Mouse (Mus musculus) kidney, postnatal 14 days (tissue): ENCODE measurements around the gene Pde3a.
A peak's percentile ranks its signal among the peaks of the same experiment; 100 is the strongest.

ENCODE experiments used
- DNase-seq: peaks from one replicate; pipeline ENCODE4 v3.0.0; 2022; ENCODE audit warnings: mixed read lengths

Gene Pde3a

DNA sequence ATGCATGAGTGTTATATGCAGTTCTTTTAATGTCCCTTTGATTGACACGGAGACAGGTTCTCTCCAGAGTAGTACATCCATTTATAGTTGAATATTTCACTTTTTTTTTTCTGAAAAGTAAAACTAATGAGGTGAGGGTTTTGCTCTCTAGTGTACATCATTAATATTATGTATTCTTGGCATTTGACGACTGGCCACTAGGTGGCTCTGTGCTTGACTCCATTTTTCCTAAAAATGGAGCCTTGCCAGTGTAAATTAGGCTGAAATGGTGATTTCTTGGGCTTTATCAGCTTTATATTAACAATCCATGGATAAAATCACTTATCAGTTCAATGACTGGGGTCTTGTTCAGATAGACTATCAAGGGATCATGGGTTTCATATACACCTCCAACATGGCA is 82.4 kb downstream of the Pde3a start:
- DNase-seq, result no peak

DNA sequence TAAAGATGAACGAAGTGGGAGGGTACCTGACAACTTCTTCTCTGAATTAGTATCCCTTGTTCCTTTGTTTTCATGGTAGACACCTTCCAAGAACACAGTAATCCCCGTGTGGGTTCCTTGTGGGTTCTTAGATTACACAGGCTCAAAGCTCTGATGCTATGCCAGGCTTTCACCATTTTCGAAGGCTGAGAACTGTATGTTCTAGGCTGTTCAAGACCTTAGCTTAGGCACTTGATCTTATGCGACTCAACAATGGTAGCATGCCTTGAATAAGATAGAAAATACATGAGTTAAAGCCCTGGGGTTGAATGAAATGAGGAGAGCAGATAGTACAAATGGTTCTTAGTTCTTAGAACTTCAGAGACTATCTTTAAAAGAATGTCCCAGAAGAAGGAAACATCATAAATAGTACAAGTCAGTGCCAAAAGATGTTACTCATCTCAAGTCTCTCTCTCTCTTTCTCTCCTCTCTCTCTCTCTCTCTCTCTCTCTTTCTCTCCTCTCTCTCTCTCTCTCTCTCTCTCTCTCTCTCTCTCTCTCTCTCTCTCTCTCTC is 83.6 kb downstream of the Pde3a start:
- DNase-seq, result no peak

DNA sequence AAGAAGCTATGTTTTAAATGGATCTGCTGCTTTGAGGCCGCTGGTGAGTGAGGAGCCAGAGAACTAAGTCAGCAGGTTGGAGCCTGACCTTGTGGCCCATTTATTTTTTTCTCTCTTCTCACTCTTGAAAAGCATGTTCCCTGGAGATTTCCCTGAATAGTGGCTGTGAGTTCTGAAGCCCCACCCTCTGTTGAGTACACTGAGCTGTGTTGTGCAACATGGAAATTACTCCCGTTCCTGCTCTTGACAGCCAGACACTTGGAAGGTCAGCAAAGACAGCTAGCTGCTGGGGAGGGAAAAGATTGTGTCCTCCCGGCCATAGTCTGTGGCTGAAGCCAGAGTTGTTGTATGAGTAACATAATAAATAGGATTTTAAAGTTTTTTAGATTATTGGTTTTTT is 84.2 kb downstream of the Pde3a start:
- DNase-seq, result peak; percentile 77

DNA sequence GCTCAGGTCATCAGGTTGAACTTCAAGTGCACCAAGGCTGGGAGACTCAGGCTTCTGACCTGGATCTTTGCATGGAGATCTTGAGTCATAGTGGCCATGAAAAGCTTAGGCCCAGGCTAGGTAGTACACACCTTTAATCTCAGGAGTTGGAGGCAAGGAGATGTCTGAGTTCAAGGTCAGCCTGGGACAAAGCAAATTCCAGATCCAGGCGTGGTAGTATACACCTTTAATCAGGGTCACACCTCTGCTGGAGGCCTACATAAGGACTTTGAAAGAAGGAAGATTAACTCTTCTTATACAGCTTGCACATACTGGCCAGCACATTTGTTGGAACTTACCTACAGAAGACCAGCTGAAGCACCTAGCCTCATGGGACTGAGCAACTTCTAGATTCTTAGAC is 86.8 kb downstream of the Pde3a start:
- no peak for DNase-seq

- no peak for DNase-seq
Observed at GRCm38 (mm10) chr6:141336438-141336837, 87.4 kb downstream of the Pde3a start.

- DNase-seq, result no peak
Observed at GRCm38 (mm10) chr6:141337673-141338072, 88.6 kb downstream of the Pde3a start.

- DNase-seq, result peak; percentile 50
Observed at GRCm38 (mm10) chr6:141341385-141341784, 92.3 kb downstream of the Pde3a start.

- DNase-seq, result no peak
Observed at GRCm38 (mm10) chr6:141347870-141348269, 98.8 kb downstream of the Pde3a start.

GRCm38 (mm10) chr6:141348542-141348941 is 99.5 kb downstream of the Pde3a start:
- no peak for DNase-seq

DNA sequence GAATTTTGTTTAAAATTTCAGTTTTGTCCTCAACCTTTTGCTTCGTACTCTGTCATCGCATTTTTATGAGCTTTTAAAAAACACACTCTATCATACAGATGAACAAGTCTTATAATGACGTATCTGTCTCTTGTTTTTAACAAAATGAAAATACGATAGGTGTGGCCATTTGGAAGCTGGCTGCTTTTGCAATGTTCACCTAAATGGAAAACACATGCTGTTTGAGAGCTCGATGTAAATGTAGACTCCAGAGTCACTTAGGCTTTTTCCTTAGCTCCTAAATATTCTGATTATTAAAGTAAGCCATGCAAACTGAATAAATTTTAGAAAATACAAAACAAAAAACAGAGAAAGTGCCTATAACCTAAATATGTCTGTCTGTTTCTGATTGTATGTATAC is 101.2 kb downstream of the Pde3a start:
- no peak for DNase-seq

- DNase-seq, result no peak
Observed at GRCm38 (mm10) chr6:141352277-141352676, 103.2 kb downstream of the Pde3a start.

DNA sequence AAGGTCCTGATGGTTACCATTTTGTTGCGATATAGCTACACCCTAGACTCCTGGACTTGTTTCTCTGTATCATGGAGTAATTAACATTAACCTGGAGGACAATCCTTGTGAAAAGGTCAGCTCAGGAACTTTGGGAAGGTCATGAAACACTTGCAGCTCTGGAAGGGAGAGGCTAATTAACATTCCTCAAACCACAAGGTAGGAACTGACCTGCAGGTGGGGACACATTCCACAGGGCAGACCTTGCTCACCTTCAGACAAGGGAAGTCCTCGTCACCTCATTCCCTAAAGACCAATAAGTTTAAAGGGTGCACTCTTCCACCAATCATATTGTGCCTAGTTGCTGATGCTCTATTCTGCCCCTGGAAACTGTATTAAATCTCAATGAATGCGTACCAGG is 114.6 kb downstream of the Pde3a start:
- DNase-seq, result no peak

DNA sequence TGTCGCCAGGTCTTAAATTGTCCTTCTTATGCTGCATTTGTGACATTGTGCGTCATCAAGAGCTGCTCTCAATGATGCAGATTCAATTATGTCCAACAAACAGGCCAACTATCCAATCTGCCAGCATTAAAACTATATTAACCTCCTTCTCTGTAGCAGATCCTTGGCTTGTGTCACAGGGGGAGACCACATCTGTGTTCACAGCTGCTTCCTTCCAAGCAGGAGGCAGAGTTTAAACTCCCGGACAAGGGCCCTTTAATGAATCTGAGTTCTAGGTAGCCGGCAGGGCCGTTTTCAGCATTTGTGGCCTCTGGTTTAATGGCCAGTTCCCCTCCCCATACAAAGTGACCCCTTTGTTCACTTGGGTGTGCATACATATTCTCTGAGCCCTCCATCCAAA is 118.0 kb downstream of the Pde3a start:
- DNase-seq, result no peak

- peak; percentile 23 for DNase-seq
Observed at GRCm38 (mm10) chr6:141372697-141373096, 123.6 kb downstream of the Pde3a start.

DNA sequence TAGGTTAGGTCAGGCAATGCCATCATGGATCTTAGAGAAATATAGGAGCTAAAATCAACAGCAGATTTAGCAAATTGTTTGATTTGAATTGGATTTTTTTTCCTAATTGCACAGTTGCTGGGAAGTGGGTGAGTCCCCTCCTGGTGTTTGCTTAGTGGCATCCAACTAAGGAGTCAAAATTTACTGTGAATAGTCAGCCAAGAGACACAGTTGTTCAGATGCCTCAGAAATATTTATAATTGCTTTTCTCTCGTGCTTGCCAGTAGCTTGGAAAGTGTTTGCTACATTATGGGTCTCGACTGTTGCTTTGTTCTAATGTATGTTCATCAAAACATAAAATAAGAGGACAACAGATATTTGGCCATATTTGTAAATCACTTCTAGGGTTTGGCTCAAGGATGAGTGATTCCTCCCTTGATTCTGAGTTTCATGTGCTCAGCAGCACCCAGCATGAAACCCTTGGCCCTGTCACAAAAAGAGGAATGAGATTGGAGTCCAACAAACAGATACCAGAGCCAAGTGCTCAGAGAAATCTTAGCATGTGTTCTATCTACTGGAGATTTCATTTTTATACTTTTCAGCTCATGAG is 125.5 kb downstream of the Pde3a start:
- DNase-seq, result peak; percentile 17

DNA sequence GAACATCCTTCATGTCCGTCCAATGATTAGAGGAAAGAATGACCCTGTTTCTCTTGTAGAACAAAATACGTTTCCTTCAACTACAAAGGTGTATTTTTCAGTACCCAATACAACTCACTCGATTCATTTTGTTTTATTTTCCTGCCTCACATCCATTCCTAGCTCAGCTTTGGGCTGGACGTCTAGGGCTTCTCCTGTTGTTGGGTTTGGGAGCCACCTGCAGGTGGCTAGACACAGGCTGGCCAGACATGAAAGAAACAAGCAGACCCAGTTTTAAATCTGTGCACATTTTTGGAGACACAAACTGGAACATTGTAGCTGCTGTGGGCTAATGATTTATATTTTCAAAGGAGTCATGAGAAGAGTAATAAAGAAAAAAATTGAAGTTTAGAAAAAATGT is 126.1 kb downstream of the Pde3a start:
- no peak for DNase-seq

- no peak for DNase-seq
Observed at GRCm38 (mm10) chr6:141380927-141381326, 131.9 kb downstream of the Pde3a start.

GRCm38 (mm10) chr6:141381473-141381872 is 132.4 kb downstream of the Pde3a start:
- peak; percentile 29 for DNase-seq

DNA sequence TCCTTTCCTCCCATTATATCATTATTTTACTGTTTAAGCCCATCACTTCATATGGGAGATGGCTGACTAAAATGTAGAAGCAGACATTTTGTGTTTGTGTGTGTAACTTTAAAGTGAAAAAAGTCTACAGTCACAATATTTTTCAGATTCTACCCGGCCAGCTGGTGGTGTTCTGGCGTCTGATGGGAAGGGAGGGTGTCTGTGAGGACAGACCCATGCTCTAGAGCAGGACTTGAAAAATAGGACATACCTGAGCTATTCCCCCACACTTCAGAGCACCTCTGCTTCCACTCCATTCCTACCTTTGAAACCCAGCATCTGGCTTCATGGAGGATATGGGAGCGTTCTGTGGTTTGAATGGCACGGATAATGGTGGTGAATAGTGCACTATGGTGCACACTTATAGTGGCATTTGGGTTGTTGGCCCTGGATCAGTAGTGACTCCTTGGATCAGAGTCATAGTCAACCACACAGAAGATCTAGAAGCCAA is 132.9 kb downstream of the Pde3a start:
- no peak for DNase-seq

GRCm38 (mm10) chr6:141388104-141388503 is 139.0 kb downstream of the Pde3a start:
- no peak for DNase-seq

DNA sequence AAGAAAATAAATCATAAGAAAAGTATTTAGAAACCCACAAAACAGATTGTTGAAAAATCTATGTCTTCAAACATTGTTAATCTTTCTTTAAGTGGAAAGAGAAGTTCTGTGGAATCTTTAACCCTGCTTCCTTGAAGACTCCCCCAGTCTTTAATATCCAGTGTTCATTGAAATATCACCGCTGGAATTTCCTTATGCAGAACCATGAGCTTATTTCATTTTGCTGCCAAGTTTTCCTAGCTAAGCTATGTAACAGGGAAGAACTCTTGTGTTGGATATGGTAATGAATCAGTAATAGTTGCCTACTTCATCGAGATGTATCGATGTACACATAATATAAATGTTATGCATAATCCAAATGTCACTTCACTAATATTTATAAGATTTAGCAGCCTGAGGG is 146.9 kb downstream of the Pde3a start:
- no peak for DNase-seq

- peak; percentile 62 for DNase-seq
Observed at GRCm38 (mm10) chr6:141399411-141399810, 150.3 kb downstream of the Pde3a start.

- DNase-seq, result no peak
Observed at GRCm38 (mm10) chr6:141403943-141404342, 154.9 kb downstream of the Pde3a start.

DNA sequence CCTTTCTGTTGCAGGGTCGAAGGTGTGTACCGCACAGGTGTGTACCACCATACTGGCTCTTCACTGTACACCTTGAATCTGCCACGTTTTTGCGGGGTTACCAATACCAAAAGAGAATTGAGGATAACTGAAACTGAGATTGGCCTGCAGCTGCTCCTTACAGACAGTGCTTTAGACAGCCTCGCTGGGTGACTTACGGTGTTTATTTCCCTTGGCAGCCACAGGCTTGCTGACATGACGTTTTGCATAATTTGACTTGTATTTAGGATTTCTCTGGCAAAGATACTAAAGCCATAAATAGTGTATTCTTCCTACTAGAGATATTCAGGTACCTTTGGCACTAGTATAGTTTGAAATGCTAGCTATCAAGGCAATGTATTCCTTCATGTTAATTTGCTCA is 155.6 kb downstream of the Pde3a start:
- DNase-seq, result no peak

- no peak for DNase-seq
Observed at GRCm38 (mm10) chr6:141405496-141405895, 156.4 kb downstream of the Pde3a start.
